Mouse (Mus musculus) gastrocnemius, postnatal 14 days (tissue): ENCODE data around the gene Ntn3. TPM values are rescaled to one million over a fixed set of nuclear protein-coding genes. Genes with fewer than 3 reads are reported as not detected.

Experiments used
- DNase-seq: peaks from one replicate; pipeline ENCODE4 v3.0.0; 2021; ENCODE audit warnings: mixed read lengths
- intact Hi-C: fragments of 180-260 bp; cut with DNase I; formaldehyde crosslinking; loops from one replicate; pipeline ENCODE4 v1.15.1; 2025; ENCODE audit warnings: low total_unique reads
- microRNA-seq, 2 experiments: library from miRNA; unstranded; fragments of <30 nt; microRNA quantifications; one replicate each; pipeline ENCODE4 v1.2.0; 2021
- total RNA-seq, 2 experiments: library from RNA; stranded (reverse); gene quantifications; 2 replicates each; pipeline ENCODE4 v1.2.3; 2021

The Ntn3 gene
- total RNA-seq, 2 experiments from 2014 or later = 0.86 to 1.1 TPM

DNA sequence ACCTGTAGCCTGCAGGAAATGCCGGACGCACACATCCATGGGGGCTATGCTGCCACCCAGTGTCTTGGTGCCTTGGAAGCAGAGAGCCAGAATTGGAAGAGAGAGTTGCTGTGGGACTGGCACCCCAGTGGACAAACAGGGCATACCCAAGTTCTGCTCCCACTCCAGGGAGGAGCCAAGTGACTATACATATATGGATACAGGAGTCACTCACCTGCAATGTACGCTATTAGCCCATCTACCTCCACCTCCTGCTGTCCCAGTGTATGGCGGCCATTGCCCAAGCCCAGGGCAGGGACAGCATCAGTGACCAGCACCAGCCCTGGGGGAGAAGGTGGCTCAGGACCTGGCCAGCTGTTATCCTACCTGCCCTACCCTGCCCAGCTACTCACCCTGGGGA is 51.8 kb downstream of the Ntn3 start:
- no peak for DNase-seq
- intact Hi-C loops = loop anchor here (5.0 kb wide), 1 partner anchor 230 kb away; no protein-coding TSS in a partner anchor

DNA sequence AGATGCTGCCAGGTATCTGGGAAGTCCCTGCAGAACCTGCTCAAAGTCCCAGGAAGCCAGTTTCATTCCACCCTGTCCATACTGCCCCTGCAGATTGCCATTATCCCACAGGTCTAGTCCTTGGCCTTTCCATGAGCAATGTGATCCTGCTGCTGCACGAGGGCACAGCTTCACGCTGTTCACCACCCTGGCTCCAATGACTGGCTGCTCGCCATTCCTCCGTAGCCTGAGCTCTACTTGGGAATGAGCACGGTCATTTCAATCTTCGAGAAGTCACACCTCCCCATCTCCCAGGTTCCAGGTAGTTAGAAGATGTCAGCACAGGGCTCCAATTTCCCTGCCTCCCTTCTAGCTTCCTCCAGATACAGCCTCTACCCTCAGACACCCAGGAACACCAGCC is 52.2 kb downstream of the Ntn3 start:
- intact Hi-C loops = loop anchor here (5.0 kb wide), 1 partner anchor 230 kb away; no protein-coding TSS in a partner anchor
- no peak for DNase-seq

DNA sequence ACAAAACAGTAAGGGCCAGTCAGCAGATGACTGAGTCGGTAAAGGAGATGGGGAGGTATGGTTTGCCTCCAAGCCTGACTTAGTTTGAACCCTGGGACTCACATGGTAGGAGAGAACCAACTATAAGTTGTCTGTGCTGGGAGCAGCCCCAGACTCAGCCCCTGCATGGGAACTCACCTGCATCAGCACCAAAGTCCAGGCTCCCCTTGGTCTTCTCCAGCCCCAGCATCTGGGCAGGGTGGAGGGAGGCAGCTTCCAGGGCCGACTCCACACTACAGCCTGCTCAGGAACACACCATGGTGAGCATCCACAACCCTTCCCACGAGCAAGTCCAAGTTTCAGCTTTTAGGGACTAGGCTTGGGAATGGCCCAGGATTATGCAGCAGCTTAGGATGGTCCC is 52.9 kb downstream of the Ntn3 start:
- no peak for DNase-seq
- intact Hi-C loops = loop anchor here (5.0 kb wide), 1 partner anchor 231 kb away; no protein-coding TSS in a partner anchor

DNA sequence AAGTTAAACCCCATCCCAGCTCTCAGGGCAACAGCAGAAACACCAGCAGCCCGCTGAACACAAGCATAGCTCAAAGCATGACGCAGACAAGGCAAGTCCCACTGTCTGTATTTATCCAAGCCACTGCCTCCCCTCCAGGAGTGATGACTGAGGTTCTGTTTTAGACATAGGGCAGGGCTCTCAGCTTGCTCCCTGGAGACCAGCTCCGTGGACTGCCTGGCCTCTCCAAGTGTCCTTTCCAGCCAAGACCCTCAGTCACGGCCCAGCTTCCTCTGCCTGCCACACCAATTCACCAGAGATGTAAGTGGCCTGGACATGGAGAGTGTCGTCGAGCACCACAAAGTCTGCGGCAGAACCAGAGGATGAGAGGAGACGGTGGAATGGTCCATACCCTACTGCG is 53.6 kb downstream of the Ntn3 start:
- DNase-seq = no peak
- intact Hi-C loops = loop anchor here (5.0 kb wide), 1 partner anchor 232 kb away; no protein-coding TSS in a partner anchor

DNA sequence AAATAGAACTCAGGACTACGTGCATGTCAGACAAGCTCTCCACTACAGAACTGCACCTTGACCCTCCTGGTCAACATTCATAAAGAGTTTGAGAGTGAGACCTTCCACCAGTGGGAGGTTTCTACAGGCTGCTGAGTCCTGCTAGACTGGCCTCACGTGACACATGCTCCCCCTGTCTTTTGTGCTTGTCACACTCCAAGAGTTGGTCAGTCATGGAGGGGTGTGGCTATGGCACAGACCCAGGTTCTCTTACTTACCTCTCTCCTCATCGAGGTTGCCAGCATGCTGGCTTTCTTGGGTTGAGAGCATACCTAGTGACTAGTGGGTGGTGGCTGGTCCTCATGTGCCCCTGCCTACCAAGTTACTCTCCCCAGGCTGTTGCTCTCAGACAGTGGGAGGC is 54.9 kb downstream of the Ntn3 start:
- intact Hi-C loops = no loop called here
- no peak for DNase-seq

Small RNA genes lying within 50 kb of the gene (microRNA-seq; reads per million reads assigned to microRNA genes)
- gene Mir5134 = 0 to 1.0 reads per million in 2 experiments
- gene Mir6965 = 0 reads per million in 2 experiments

Other genes with a start within 250 kb of the Ntn3 start
- gene Prss30, start 229.0 kb downstream of the Ntn3 start, total RNA-seq = not detected
- gene Prss22, start 211.4 kb downstream of the Ntn3 start, total RNA-seq = not detected
- gene Prss27, start 171.4 kb downstream of the Ntn3 start, total RNA-seq = not detected
- 10 to 100 TPM; 12.3 to 13.6 TPM for gene Kctd5, start 136.0 kb downstream of the Ntn3 start, total RNA-seq
- gene Pdpk1, start 58.6 kb downstream of the Ntn3 start, total RNA-seq = 10 to 100 TPM; 39.5 to 41.3 TPM
- gene Amdhd2, start 45.8 kb downstream of the Ntn3 start, total RNA-seq = 10 to 100 TPM in 1 of 2 experiments, 1 to 10 TPM in 1; 9.5 to 13.5 TPM
- 100 to 1,000 TPM; 167 to 178 TPM for gene Atp6v0c, start 39.8 kb downstream of the Ntn3 start, total RNA-seq
- gene Tbc1d24, start 4.0 kb downstream of the Ntn3 start, total RNA-seq = 1 to 10 TPM; 3.4 to 3.5 TPM
- 1 to 10 TPM; 1.9 to 2.3 TPM for gene Tedc2, start 11.3 kb upstream of the Ntn3 start, total RNA-seq
- 1 to 10 TPM; 2.4 to 2.7 TPM for gene Ccnf, start 42.0 kb upstream of the Ntn3 start, total RNA-seq
- under 1 TPM in 1 of 2 experiments, not detected in 1; 0.09 TPM for gene Abca17, start 141.5 kb upstream of the Ntn3 start, total RNA-seq
- 1 to 10 TPM; 9.0 to 9.8 TPM for gene Abca3, start 142.4 kb upstream of the Ntn3 start, total RNA-seq
- 10 to 100 TPM; 48.2 to 51.5 TPM for gene Rnps1, start 205.0 kb upstream of the Ntn3 start, total RNA-seq
- gene Eci1, start 217.1 kb upstream of the Ntn3 start, total RNA-seq = 100 to 1,000 TPM; 133 to 200 TPM
- gene Dnase1l2, start 233.6 kb upstream of the Ntn3 start, total RNA-seq = under 1 TPM; 0.76 to 0.89 TPM